Mouse (Mus musculus): ENCODE results near the gene Acot11.

GRCm38 (mm10) chr4:106699989-106700388, 104.8 kb downstream of the Acot11 start:
- TF ChIP-seq CTCF (conservative IDR thresholded peaks at IDR 0.05 in 1 of 2, IDR thresholded peaks at IDR 0.05 in 1 of 2; ENCODE audit: low read depth in 2 of 2, low read length in 2 of 2) (peak; percentile 70 to 71), TBP (conservative IDR thresholded peaks at IDR 0.05; ENCODE audit: low read depth, low read length) (no peak), POLR2A (IDR thresholded peaks at IDR 0.05; ENCODE audit: low read depth, low read length) (no peak), E2F4 (IDR thresholded peaks at IDR 0.05; ENCODE audit: insufficient replicate concordance, low read depth, low read length) (no peak), TCF12 (IDR thresholded peaks at IDR 0.05; ENCODE audit: low read depth, low read length) (no peak), CHD2 (IDR thresholded peaks at IDR 0.05; ENCODE audit: low read length) (no peak), UBTF (IDR thresholded peaks at IDR 0.05; ENCODE audit: low read depth, low read length) (no peak), HCFC1 (IDR thresholded peaks at IDR 0.05; ENCODE audit: low read depth, low read length) (no peak), MAFK (IDR thresholded peaks at IDR 0.05; ENCODE audit: insufficient replicate concordance, low read length) (no peak), MAX (IDR thresholded peaks at IDR 0.05; ENCODE audit: low read length) (no peak), SIN3A (IDR thresholded peaks at IDR 0.05; ENCODE audit: low read length) (no peak), RAD21 (IDR thresholded peaks at IDR 0.05; ENCODE audit: low read depth, low read length) (peak; percentile 23), MAZ (IDR thresholded peaks at IDR 0.05; ENCODE audit: low read depth, low read length) (no peak), RCOR1 (conservative IDR thresholded peaks at IDR 0.05; ENCODE audit: low read depth, low read length) (no peak)

All from CH12.LX (cell line).